Mouse (Mus musculus): Measurements from ENCODE around the gene Etnk2.

The Etnk2 gene

GRCm38 (mm10) chr1:133351762-133352161 lies 11.6 kb upstream of the Etnk2 start:
- no peak for DNase-seq (ENCODE audit: low spot score)

DNA sequence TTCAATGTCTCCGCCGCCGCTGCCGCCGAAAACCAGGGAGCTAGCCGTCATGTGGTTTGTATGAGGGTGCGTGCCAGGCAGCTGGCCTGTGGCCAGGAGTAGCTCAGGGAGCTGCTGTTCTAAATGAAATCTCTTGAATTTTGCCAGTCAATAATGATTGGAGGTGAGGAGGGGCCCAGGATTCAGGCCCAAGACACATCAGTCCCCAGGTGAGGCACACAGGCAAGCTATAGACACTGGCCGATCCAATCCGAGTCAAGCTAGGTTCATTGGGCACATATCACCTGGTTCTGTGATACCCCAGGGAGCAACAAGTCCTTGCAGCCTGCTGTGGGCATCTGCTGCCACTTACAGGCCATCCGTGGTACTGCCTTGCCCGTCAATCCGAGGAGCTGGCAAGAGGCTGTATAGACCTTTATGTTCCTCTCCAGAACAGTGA lies 10.0 kb upstream of the Etnk2 start:
- peak; percentile 89 for DNase-seq (ENCODE audit: low spot score)

DNA sequence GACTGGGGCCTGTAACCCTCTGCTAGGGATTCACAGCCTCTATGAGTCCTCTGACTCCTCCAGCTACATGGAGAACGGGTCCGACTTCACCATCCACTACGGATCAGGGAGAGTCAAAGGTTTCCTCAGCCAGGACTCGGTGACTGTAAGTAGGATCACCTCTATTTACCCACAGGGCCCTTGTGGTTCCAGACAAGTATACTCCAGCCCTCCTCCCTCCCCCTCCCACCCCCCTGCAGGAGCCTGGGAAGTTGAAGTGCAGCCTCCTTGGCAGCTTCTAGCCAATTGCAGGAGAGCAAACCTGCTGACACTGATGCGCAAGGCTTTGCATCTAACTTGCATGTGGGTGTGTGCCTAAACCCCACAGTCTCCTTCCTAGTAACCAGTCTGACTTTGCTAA lies 7.9 kb upstream of the Etnk2 start:
- no peak for DNase-seq (ENCODE audit: low spot score)

GRCm38 (mm10) chr1:133355912-133356311 lies 7.5 kb upstream of the Etnk2 start:
- no peak for DNase-seq (ENCODE audit: low spot score)

GRCm38 (mm10) chr1:133356330-133356729 lies 7.0 kb upstream of the Etnk2 start:
- DNase-seq (ENCODE audit: low spot score) = no peak

- DNase-seq (ENCODE audit: low spot score) = no peak
These were observed 2.4 kb upstream of the Etnk2 start for GRCm38 (mm10) chr1:133361006-133361405.

DNA sequence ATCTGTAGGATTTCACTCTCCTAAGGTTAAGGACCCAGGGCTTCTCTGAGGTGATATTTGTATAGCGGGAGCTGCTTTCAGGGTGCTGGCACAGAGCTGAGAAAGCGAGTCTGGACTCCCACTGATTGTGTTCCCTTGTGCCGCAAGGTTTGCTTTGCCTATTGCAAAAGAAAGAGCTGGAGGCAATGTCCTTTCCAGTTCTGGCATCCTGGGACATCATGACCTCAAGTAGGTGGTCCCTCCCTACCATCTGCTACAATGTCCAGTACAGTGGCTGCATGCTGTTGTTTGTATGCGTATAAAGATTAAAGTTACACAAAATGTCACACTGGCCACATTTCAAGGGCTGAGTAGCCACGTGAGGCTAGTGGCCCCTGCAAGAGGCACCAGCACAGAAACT lies 1.3 kb upstream of the Etnk2 start:
- DNase-seq (ENCODE audit: low spot score) = no peak

GRCm38 (mm10) chr1:133364022-133364630 lies 754 bp downstream of the Etnk2 start:
- DNase-seq (ENCODE audit: low spot score) = no peak

DNA sequence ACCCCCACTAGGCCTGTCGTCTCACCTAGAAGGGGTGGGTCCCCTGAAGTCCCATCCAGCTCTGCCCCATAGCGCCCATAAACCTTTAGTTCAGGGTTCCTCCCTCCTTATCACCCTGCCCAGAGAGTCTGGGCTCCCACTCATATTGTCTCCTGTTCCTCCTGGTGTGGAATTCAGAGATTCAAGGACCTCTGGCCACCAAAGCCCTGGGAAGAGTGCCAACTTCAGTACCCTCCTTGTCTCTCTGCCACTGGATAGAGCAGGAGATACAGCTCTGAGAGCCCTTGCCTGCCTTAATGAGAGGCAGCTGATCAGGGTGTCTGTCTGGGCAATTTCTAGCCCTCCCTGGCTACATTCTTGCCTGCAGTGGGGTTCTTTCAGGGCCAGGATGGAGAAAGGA lies 1.5 kb downstream of the Etnk2 start:
- DNase-seq (ENCODE audit: low spot score) = peak; percentile 48

GRCm38 (mm10) chr1:133366951-133367605 lies 3.7 kb downstream of the Etnk2 start:
- DNase-seq (ENCODE audit: low spot score) = no peak

DNA sequence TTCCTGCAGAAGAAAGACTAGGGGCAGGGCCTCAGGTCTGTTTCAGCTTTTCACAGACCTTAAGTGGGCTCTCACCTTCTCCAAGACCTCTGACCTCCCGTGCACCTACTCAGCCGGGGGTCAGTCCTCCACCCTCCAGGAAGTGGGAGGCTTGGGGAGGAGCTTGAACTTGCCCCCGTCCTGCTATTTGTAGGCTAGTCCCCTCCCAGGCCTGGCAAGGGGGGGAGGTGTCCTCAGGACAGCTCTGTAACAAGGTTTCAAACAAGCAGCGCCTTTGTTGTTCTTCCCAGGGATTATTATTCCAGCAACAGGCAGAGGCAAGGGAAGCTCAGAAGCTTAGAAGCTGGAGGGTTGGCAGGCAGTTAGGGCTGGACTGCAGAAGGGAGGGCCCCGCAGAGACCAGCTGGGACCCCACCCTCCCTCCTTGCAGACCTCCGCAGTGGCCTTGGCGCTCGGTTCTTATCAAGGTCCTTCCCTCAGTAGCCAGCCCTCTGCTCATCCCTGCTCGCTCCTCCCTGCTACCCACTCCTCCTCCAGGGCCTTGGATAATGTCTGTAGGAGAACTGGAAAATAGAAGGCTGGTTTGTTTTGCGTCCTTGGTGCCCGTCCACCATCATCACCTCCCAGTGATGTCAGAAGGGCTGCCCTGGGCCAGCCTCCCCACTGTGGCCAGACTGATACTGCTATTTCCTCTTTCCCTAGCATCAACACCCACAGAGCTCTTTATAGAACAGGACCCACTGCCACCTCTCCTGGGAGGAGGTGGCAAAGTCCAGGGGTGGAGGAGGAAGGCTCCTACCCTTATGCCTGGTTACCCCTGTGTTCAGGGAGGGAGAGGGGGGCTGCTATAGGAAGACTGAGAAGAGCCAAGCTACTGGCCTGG lies 4.5 kb downstream of the Etnk2 start:
- no peak for DNase-seq (ENCODE audit: low spot score)

DNA sequence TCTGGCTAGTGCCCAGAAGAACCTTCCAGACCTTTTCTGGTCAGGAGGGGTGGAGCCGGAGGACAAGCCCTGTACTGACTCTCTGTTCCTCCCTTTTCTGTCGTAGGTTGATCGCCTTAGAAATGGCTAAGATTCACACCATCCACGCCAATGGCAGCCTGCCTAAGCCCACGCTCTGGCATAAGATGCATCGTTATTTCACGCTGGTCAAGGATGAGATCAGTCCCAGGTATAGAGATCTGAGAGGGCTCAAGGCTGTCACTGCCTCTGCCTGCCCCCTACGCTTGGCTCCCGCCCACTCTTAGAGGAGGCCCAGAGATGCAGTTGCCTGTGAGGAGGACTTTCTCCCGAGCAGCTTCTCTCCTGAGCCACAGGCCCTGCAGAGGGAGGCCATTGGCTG lies 5.3 kb downstream of the Etnk2 start:
- DNase-seq (ENCODE audit: low spot score) = no peak

GRCm38 (mm10) chr1:133370352-133370751 lies 7.0 kb downstream of the Etnk2 start:
- no peak for DNase-seq (ENCODE audit: low spot score)

DNA sequence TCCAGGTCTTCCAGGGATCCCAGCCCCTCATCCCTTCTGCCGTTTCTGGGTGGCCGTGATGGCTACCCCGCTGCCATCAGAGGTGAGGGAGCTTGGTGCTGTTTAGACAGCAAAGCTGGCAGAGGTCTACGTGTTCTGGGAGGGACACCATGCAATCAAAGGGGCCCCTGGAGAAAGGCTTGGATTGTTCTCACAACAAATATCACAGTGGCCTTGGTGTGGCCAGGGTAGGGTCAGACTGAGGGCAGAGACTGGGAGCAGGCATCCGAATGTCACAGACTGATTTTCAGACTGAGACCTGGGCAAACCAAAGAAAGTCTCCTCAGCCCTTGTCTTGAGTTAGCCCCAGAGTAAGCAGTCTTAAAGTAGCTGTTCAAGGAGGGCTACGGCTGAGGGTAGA lies 8.1 kb downstream of the Etnk2 start:
- no peak for DNase-seq (ENCODE audit: low spot score)

DNA sequence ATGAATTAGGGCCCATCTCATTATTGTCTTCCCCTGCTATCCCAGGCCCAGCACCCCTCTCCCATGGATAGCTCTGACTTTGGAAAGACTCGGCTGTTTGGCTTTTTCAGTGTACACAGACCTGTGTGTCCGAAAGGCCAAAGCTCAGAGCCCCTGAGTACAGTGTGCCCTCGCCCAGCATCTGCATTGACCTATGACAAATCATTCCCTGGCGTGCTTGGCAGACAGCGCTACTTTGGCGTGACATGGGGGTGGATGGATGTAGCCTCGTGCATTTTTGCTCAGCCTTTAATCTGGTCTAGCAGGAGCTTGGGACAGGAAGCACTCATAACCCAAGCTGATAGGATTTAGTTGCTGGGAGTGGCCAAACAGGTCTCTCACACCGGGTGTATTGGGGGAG lies 8.7 kb downstream of the Etnk2 start:
- DNase-seq (ENCODE audit: low spot score) = no peak

- no peak for DNase-seq (ENCODE audit: low spot score)
These were observed 12.4 kb downstream of the Etnk2 start for GRCm38 (mm10) chr1:133375696-133376346.

- no peak for DNase-seq (ENCODE audit: low spot score)
These were observed 14.2 kb downstream of the Etnk2 start for GRCm38 (mm10) chr1:133377547-133377946.

DNA sequence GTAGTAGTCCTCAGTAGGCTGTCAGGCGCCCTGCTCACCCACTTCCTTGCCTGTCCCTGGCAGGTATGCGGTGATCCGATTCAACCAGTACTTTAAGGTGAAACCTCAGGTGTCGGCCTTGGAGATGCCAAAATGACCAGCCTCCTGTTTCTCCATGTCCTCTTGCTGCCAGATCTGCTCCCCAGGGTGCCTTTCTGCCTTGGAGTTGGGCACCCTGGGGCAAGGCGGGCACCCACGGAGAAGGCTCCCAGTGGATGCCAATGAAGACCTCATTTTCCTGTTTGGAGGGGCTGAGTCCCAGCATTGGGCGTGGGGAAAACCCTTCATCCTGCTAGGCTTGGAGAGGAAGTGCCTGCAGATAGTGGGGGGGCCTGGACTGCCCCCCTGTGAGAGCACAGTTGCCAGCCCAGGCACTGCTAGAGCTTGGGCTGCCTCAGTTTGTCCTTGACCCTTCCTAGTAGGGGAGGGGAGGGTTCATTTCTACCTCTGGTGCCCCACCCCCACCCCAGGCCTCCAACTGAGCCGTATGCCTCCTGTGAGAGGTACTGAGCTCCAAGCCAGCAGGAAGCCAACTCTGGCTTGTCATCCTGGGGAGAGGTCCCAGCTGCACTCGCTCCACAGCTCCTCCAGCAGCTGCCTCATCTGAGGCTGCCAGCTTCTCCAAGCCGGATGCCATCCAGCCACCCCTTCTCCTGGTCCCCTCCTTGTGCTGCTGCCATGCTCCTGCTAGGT lies 16.0 kb downstream of the Etnk2 start:
- no peak for DNase-seq (ENCODE audit: low spot score)

GRCm38 (mm10) chr1:133379986-133380320 lies 16.6 kb downstream of the Etnk2 start:
- DNase-seq (ENCODE audit: low spot score) = no peak

- DNase-seq (ENCODE audit: low spot score) = peak; percentile 36
These were observed 17.1 kb downstream of the Etnk2 start for GRCm38 (mm10) chr1:133380347-133381065.

DNA sequence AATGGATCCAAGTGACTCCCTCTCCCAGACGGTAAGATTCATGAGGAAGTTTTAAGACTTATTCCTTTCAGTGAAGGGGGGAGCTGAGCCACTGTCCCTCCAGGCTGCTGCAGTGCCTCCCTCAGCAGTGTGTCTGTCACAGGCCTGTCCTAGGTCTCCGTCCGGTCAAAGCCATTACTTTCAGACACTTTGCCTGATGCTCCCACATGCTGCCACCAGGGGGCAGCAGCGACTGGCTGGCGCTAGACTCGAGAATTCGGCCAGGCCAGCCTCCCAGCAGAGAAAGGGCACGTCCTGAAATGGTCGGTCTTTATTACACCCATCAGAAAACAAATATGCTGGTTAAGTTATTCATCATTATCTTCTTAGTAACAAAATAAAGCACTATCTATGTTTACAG lies 18.6 kb downstream of the Etnk2 start:
- DNase-seq (ENCODE audit: low spot score) = peak; percentile 76

All from MN1 (cell line).